Mouse (Mus musculus) kidney, postnatal 25 days (tissue): Measurements from ENCODE around the gene Ube2o.

Source experiments
- DNase-seq, 2 experiments: peaks; one replicate each; pipeline ENCODE4 v3.0.0; 2021; ENCODE audit warnings: mixed read lengths in 2 of 2

The Ube2o gene

DNA sequence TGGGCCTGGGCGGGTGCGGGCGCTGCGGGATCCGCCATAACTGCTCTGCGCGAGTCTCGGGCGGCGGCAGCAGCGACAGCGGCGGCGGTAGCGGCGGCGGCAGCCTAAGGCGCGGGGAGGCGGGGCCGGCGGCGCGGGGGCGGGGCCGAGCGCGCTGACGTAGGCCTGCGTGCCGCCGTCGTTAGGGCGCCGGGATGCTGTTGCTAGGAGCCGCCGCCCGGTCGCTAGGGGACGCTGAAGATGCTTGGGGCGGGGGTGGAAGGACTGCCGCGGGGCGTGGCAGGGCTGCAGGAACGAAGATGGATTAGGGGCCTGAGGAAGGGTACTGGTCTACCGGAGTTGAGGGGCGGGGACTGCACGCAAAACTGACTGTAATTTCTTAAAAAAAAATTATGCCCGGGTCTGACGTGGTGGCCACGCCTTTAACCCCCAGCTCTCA, at the start of gene Ube2o:
Ube2o (minus strand) TSS at position 72 of the 439 bp plus-strand sequence.
- peak; percentile 87 to 90 for DNase-seq

- no peak for DNase-seq
Observed at GRCm38 (mm10) chr11:116630171-116630965, 49.1 kb upstream of the Ube2o start.

GRCm38 (mm10) chr11:116629472-116629871, 48.2 kb upstream of the Ube2o start:
- DNase-seq = no peak

- DNase-seq = peak; percentile 82 to 95
Observed at GRCm38 (mm10) chr11:116628712-116629111, 47.5 kb upstream of the Ube2o start.

DNA sequence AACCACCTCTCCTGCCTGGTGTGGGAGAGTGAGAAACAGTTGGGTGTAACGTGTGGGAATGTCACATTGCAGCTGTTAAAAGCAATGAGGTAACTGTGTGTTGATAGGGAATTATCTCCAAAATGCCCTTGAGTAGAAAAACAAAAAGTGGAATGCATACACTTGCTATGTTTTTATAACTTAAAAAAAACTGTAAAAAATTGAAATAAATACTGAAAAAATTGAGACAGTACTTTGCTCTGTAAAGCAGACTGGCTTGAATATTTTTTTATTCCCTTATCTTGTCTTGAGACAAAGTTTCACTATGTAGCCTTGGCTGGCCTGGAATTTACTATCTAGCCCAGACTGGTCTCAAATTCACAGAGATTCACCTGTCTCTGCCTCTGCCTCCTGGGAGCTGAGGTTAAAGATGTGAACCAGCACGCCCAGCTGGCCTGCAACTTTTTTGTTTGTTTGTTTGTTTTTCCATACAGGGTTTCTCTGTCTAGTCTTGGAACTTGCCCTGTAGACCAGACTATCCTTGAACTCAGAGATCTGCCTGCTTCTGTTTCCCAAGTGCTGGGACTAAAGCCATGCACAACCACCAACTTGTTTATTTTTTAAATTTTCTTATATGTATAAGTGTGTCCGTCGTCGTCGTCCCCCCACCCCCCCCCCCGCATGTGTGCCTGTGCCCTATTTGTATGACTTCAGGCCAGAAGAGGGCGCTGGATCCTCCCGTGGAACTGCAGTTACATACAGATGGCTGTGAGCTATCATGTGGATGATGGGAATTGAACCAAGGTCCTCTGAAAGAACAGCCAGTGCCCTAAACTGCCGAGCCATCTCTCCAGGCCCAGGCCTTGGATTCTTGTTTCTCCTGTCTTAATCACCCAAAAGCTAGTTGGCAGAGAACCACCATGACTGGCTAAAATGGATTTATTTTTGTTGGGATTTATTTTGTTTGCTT, 46.1 kb upstream of the Ube2o start:
- DNase-seq = peak; percentile 60 to 77

DNA sequence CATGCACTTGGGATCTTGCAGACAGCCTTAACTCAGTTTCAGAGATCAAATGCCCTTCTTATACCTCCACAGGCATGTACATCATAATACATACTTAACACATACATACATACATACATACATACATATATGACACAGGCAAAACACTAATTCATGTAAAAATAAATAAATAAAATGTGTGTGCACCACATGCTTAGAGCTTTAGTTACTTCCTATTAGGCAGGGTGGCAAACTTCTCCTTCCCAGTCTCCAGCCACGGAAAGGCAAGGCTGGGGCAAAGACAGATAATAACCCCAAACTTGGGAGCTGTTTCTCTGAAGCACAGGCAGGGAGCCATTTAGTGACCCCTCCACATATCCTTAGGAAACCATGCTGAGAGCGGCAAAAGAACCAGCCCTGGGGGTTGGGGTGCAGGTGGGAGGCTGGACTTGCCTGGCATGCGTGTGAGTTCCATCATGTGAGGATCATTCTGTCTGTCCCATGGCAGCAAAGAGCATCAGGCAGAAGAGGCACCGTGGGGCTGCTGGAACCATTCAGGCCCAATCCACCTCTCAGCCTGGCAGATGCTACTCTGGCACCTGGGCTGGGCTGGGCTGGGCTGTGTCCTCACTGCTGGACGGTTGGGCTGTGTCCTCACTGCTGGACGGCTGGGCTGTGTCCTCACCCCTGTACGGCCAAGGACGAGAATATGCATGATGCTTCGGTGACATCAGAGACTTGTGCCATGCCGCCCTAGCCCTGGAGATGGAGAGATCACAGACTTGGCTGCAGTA, 45.2 kb upstream of the Ube2o start, which contains the start of gene Rhbdf2:
Rhbdf2 (minus strand) TSS at position 721 of the 773 bp plus-strand sequence.
- no peak for DNase-seq

GRCm38 (mm10) chr11:116625081-116626000, 44.1 kb upstream of the Ube2o start:
- peak; percentile 70 to 73 for DNase-seq

DNA sequence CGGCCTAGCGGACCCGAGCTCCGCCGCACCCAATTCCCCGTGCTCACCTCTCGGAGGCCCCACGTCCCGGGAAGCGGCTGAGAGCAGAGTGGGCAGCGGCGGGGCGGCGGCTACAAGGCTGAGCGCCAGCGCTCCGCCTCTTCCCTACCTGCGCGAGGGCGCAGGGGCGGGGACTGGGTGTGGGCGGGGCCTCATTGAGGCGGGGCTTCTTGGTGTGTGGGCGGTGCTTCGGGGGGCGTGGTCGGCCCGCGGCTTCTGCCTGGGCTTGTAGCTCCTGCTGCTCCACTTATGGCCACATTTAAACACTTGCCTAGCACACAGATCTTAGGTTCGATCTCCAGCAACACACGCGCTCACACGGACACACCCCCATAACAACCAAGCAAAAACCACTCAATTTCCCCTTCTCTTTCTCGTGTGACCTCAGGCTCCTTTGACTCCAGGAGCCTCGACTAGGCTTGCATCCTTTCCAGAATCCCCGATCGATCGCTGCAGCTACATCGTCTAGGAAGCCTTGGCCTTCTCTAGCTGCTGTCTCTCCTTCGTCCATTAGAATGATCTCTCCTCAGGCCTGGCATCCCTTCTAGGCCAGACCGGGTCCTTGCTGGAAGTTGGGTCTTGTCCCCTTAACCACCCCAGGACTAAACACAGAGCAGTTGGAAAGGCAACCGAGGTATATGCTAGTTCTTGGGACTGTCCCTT, 43.0 kb upstream of the Ube2o start:
- DNase-seq = peak; percentile 88 to 90

DNA sequence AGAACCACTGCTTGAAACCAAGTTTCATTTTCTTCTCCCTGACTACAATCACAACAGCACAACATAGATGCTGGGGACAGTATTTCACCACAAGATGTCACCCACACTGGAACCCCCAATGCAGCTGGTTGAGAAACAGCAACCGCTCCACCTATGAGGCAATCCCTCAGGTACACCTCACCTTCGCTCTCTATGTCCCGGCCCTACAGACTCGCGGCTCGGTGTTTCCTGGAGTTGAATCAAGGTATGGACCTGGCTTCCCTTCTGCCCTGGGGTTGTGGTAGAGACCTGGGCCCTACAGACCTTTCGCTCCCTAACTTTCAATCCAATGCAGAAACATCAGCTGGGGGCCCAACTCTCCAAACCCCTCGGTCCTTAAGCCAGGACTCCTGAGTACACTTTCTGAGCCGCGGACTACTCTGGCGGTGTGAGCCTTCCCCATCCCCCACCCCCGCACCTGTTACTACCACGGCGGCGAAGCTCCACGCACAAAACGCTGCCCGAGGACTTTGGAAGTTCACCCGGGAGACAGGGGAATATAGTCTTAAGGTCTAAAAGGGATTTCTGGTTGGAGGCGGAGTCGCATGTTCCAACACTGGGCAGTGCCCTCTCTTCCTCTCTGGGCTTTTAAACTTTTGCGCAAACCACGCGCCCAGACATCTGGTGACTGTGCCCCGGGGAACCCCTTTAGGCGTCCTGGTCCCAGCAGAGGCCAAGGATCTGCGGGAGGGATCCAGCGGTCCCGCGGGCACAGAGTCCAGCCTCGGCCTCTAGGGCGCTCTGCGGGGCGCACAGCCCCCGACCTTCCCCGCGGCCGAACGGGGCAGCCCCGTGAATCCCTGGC, 42.3 kb upstream of the Ube2o start:
- peak; percentile 45 to 74 for DNase-seq

GRCm38 (mm10) chr11:116621258-116621704, 40.0 kb upstream of the Ube2o start:
- DNase-seq = peak; percentile 82 to 95

DNA sequence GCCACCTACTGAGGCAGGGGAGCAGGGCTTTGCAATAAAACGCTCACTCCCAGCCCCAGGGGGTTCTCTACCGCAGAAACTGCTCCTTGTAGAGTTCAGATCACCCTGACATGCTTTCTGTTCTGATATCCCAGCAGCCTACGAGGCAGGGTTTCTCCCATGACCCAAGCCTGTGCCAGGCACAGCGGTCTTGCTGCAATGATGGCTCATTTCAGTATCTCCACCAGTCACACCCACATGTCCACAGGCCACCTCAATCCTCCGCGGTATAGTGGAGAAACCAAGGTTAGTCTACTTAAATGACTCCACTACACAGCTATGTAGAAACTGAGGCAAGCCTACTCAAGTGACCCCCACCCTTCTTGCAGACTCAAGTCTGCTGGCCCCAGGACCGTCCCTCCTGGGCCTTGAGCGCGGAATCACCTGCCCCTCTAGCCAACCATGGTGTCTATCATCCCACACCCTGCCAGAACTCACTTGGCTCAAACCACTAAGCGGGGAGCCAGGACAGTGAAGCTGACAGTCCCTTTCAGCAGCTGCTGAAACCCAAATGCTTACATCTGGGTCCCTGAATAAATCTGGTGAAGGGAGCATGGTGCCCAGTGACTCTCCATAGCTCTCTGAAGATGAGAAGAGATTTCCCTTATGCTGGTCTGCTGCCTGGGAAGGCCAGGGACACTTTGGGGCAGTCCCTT, 39.5 kb upstream of the Ube2o start:
- no peak for DNase-seq

GRCm38 (mm10) chr11:116620073-116620472, 38.8 kb upstream of the Ube2o start:
- no peak for DNase-seq

DNA sequence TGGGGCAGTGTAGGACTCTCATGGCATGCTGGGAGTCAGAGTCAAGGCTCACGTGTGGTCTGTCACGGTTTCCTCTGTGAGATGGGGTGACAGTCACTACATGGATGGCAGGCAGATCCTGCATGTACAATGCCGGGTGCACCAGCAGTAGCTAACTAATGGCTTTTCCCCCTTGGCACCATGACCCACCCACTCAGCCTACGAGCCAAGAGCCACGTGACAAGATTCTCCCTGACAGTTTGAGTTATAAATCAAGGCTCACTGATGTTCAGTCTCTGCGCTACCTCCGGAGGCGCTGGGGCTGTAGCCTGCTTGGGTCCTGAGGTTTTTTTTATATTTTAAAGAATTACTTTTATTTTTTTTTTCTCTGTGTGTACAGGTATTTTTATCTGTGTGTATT, 38.3 kb upstream of the Ube2o start:
- peak in 1 of 2 experiments; percentile 15 for DNase-seq

DNA sequence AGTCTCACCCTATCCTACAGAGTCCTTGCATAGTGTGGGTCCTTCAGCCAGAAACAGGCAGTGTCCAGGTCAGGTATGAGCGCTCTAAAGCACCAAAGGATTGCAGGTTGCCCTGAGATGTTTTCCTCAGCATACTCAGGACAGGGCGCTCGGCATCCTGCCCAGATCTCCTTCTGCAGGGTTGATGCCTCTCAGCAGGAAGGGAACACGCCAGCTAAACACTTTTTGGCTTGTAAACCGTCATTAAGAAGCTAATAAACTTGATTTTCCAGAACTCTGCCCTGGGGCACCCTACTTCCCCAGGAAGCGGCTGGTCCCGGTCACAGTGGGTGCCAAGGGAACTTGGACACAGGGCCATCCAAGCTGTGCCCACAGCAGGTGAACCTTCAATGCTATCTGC, 37.9 kb upstream of the Ube2o start:
- peak; percentile 82 to 87 for DNase-seq

DNA sequence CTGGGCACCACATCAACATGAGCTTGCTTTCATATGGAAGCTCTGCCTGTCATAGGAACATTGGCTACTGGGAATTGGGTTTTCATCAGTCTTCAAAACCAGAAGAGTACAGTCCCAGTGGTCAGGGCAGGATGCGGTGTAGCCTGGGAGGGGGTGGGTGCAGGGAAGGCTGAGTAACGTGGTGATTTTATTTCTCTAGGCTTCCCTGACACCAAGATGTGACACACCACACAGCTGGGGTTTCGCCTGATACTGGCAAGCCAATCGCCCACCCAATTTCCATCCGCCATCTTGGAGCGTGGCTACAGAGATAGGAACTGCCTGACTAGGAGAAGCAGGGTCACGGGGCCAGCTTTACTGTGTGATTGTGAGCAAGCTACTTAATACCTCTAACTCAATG, 37.4 kb upstream of the Ube2o start:
- DNase-seq = no peak

DNA sequence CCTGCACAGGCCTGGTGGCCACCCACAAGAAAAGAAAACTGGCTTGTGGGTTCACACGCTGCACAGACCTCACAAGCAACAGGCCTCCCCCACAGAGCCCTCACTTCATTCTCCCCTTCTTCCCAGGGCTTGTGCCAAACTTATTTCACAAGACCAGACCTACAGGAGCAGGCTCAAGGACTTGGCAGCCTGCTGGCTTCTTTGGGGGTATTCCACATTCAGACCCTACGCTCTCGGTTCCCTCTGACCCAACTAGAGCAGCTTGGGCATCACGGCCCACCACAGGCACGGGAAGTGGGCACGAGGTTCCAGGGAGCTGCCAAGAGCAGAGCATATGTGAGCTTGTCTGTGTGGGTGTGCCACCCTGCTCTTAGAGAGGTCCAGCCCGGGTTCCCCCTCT, 36.4 kb upstream of the Ube2o start:
- no peak for DNase-seq

DNA sequence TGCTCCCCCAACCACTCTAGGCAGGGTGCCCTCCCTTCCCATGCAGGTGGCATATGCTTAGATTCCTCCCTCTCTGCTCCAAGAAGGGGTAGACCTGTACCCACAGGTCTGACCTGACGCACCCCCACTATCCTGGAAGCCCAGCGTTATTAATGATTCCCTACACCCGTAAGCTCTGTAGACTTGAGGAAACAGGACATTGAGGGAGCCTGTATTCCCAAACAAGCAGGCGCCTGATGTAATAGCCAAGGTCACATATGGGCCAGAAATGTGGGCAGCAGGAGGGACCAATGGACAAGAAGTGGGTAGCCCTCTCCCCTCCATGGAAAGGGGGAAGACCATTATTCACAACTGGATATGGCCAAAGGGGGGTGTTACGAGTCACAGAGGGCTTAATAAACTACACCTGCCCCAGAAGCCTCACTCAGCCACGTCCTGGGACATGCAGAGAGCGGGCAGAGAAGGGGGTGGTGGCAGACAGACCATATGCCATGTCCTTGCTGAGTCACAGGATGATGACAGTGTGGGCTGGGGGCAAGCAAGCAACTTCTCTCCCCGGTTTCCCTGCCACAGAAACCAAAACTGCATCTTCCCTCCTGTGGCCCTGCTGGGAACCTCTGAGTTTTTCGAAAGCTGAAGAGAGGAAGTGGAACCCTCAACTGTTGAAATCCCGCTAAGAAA, 35.3 kb upstream of the Ube2o start:
- DNase-seq = no peak

DNA sequence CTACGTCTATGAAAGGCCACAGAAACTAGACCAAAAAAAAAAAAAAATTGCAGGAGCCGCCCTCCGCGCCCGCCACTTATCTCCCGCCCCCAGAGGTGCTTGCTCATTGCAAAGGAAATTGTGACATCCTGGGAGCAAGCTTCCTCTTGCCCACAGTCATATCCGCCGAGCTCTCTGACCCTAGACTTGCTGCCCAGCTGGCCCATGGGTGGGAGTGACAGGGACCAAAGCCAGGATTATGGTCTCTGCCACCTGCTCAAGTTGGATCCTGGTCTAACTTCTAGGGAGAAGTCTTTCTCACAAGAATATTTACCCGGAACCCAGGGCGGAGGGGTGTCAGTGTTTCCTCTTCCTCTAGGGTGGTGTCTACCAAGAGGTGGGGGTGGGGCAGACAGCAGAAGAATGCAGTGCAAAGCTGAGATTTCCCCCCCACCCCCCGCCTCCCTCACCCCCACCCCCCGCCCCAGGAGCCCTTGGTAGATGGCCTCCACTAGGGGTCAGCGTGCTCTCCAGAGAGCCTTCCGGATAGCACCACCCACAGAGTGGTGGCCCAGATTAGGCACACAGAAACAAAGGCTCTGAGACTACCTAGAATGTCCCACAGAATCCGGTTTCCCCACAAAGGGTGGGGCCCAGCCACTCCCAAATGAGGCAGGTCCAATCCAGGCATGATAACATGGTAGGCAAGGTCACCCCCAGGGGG, 34.6 kb upstream of the Ube2o start:
- DNase-seq = peak; percentile 69 to 80
